In the genomic region with DNA sequence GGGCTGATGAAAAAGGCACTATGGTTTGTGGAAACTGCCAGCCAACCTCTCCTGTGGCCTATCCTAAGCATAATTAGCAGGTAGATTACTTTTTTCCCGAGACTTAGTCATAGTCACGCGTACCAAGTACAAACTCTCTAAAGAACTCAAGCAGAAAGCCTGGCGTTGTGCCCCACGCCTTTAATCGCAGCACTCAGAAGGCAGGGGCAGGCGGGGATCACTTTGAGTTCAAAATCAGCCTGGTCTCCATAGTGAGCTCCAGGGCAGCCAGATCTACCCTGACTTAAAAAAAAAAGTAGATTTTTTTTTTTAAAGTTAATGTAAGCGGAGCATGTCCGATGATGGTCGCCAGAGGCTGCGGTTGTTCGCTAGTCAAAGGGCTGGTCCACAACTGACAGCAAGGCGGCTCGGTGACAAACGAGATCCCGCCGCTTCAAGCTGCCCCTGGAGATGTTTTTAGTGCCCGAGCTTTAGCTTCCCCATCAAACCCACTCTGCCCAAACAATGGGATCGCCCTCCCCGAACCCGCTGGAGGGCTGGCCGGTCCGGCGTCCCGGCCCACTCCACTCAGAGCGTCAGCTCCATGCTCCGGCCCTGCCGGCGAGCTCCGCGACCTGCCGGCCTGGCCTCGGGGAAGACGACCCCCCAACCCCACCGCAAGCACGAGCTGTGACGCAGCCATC, we compare ENCODE assay signal across 8 mouse cellular contexts. TPM values are rescaled to one million over a fixed set of nuclear protein-coding genes. Genes with fewer than 3 reads are reported as not detected.
DNase-seq lines count a peak whose midpoint lies in the region; ATAC-seq and TF ChIP-seq lines count a peak whose summit lies in the region.

No protein-coding gene starts in this region.

- TF ChIP-seq POLR2A in liver, adult 2 months (IDR thresholded peaks at IDR 0.05; ENCODE audit: extremely low read depth, insufficient read depth, low read length): no peak

- H3K9ac ChIP-seq in liver, adult 2 months (ENCODE audit: low read depth, low read length): peak overlapping the region; percentile 96
- H3K9ac ChIP-seq in midbrain, postnatal 0 days (replicated peaks; ENCODE audit: low read length, poor library complexity, severe bottlenecking): peak overlapping the region; percentile 88

- ATAC-seq in common myeloid progenitor, adult 5-6 weeks (replicated peaks; ENCODE audit: low read depth, poor library complexity, severe bottlenecking): peak; percentile 1; the same call in 1 of the 2 replicates
- ATAC-seq in midbrain, postnatal 0 days (ENCODE audit: low FRiP score): no peak; the same call in 1 of the 2 replicates

- peak; percentile 19 for DNase-seq in thymus, postnatal 0 days (ENCODE audit: low spot score)
- DNase-seq in thymus, postnatal 4 days: no peak
- DNase-seq in heart, adult 8-10 months (ENCODE audit: low spot score): peak; percentile 18
- peak; percentile 78 for DNase-seq in kidney, adult 18-20 months
- DNase-seq in liver, adult 2 months (ENCODE audit: extremely low read depth, low read depth, low spot score): peak; percentile 61
- peak; percentile 46 for DNase-seq in midbrain, postnatal 0 days (ENCODE audit: low spot score)
- peak; percentile 11 for DNase-seq in urinary bladder, postnatal 10 days (ENCODE audit: low spot score)

- under 1% methylated on average over 37 of the region's 37 CpGs for WGBS in liver, adult 2 months
- WGBS in midbrain, postnatal 0 days: under 1% methylated on average over 36 of the region's 37 CpGs

- H3K27me3 ChIP-seq in liver, adult 2 months (ENCODE audit: control insufficient read depth, insufficient read depth, low read length): no peaks in the 10 kb centered on the region
- H3K27me3 ChIP-seq in midbrain, postnatal 0 days (ENCODE audit: insufficient read depth, low read length): no peaks in the 10 kb centered on the region

- peaks cover 6% of the 10 kb centered on the region; the same call in 1 of the 2 replicates for H3K79me2 ChIP-seq in liver, adult 2 months (ENCODE audit: control insufficient read depth, insufficient read depth, low read length)

- H3K4me1 ChIP-seq in liver, adult 2 months (ENCODE audit: control insufficient read depth, insufficient read depth, low read length): no peaks in the 10 kb centered on the region
- no peaks in the 10 kb centered on the region for H3K4me1 ChIP-seq in midbrain, postnatal 0 days (ENCODE audit: insufficient read depth, low read length)

- peaks cover 15% of the 10 kb centered on the region for H3K36me3 ChIP-seq in liver, adult 2 months (ENCODE audit: control insufficient read depth, insufficient read depth, low read length)
- H3K36me3 ChIP-seq in midbrain, postnatal 0 days (ENCODE audit: insufficient read depth, low read length): peaks cover 4% of the 10 kb centered on the region; the same call in 1 of the 2 replicates

- no peak for TF ChIP-seq CTCF in liver, adult 2 months (IDR thresholded peaks at IDR 0.05; ENCODE audit: low read depth, low read length)
- TF ChIP-seq CTCF in midbrain, postnatal 0 days (IDR thresholded peaks at IDR 0.05): 0 out of 2 replicates have a peak, but pooled peaks have one; percentile 11

- no peaks in the 10 kb centered on the region for H3K9me3 ChIP-seq in midbrain, postnatal 0 days (ENCODE audit: low read length)

- peak overlapping the region; percentile 84 for H3K4me2 ChIP-seq in midbrain, postnatal 0 days (ENCODE audit: low read depth, low read length, poor library complexity, severe bottlenecking)

- H3K4me3 ChIP-seq in liver, adult 2 months (ENCODE audit: insufficient read depth, low read depth, low read length): peak overlapping the region; percentile 91
- peak overlapping the region; percentile 97 for H3K4me3 ChIP-seq in midbrain, postnatal 0 days (ENCODE audit: low read depth, low read length)

- H3K27ac ChIP-seq in liver, adult 2 months (replicated peaks; ENCODE audit: insufficient read depth, low read depth, low read length): peak overlapping the region; percentile 93
- peak overlapping the region; percentile 87 for H3K27ac ChIP-seq in midbrain, postnatal 0 days (ENCODE audit: low read depth, low read length)

RNA-seq across cellular contexts. Expression of a gene that starts 0.8 kb away (rescaled TPM):
- 20.0 and 23.9 TPM in 2 replicates for polyA plus RNA-seq in thymus, postnatal 0 days (2015; fragmentation: Nextera tagmentation; extraction: Ambion mirVana)
- 55.1 and 55.9 TPM in 2 replicates for total RNA-seq in common myeloid progenitor, adult 5-6 weeks (2017)
- total RNA-seq in heart, adult 8-10 months (2022): 10 to 100 TPM; 43.9 to 48.3 (median 46.4) TPM
- total RNA-seq in liver, adult 2 months (2014; rRNA removed): 15.3 and 17.4 TPM in 2 replicates
- 6.7 and 7.2 TPM in 2 replicates for polyA plus RNA-seq in liver, adult 2 months (2012; rRNA removed)
- total RNA-seq in midbrain, postnatal 0 days (2014; rRNA removed): 19.3 and 28.9 TPM in 2 replicates
- 34.5 and 35.1 TPM in 2 replicates for polyA plus RNA-seq in midbrain, postnatal 0 days (2015; fragmentation: Nextera tagmentation; extraction: Ambion mirVana)

RNA-seq across cellular contexts. Expression of a gene that starts 11.9 kb away (rescaled TPM):
- 49.1 and 51.5 TPM in 2 replicates for polyA plus RNA-seq in thymus, postnatal 0 days (2015; fragmentation: Nextera tagmentation; extraction: Ambion mirVana)
- total RNA-seq in common myeloid progenitor, adult 5-6 weeks (2017): 45.4 and 48.2 TPM in 2 replicates
- 100 to 1,000 TPM; 145 to 156 (median 152) TPM for total RNA-seq in heart, adult 8-10 months (2022)
- total RNA-seq in liver, adult 2 months (2014; rRNA removed): 108 and 111 TPM in 2 replicates
- 17.2 and 20.5 TPM in 2 replicates for polyA plus RNA-seq in liver, adult 2 months (2012; rRNA removed)
- 75.8 and 110 TPM in 2 replicates for total RNA-seq in midbrain, postnatal 0 days (2014; rRNA removed)
- 125 TPM in 2 replicates for polyA plus RNA-seq in midbrain, postnatal 0 days (2015; fragmentation: Nextera tagmentation; extraction: Ambion mirVana)
